Mouse (Mus musculus): ENCODE data around the gene Cyth2. TPM values are rescaled to one million over a fixed set of nuclear protein-coding genes. Genes with fewer than 3 reads are reported as not detected.

Cyth2 gene
- total and polyA plus RNA-seq, 3 experiments: 18.5 to 85.5 (median 40.9) TPM

- Histone ChIP-seq H3K36me3 (replicated peaks) (no peaks in the 10 kb centered on the region), H3K9me3 (replicated peaks) (no peaks in the 10 kb centered on the region), H3K27me3 (ENCODE audit: insufficient read depth, low read length) (peaks cover 34% of the 10 kb centered on the region), H3K4me3 (ENCODE audit: low read depth, low read length) (no peak overlapping the region), H3K4me1 (ENCODE audit: insufficient read depth, low read depth, low read length) (no peaks in the 10 kb centered on the region)
- TF ChIP-seq POLR2AphosphoS5 (IDR thresholded peaks at IDR 0.05; ENCODE audit: insufficient replicate concordance, low read depth, low read length) (no peak), GATA1 (IDR thresholded peaks at IDR 0.05; ENCODE audit: borderline replicate concordance, low read length) (no peak), GATA2 (IDR thresholded peaks at IDR 0.05; ENCODE audit: borderline replicate concordance, low read depth, low read length) (no peak), CTCF (IDR thresholded peaks at IDR 0.05; ENCODE audit: low read depth, low read length) (no peak), TAL1 (conservative IDR thresholded peaks at IDR 0.05; ENCODE audit: low read depth, low read length) (no peak)
- no peak for ATAC-seq (ENCODE audit: extremely low read depth, insufficient number of reproducible peaks, low FRiP score, poor library complexity, severe bottlenecking)
- DNase-seq (ENCODE audit: low spot score): no peak
Measured at GRCm38 (mm10) chr7:45848447-45849027, 34.2 kb upstream of the Cyth2 start.

- TF ChIP-seq CTCF (IDR thresholded peaks at IDR 0.05; ENCODE audit: low read depth, low read length): no peak
- no peak for TF ChIP-seq POLR2AphosphoS5 (IDR thresholded peaks at IDR 0.05; ENCODE audit: insufficient replicate concordance, low read depth, low read length)
- TF ChIP-seq GATA2 (IDR thresholded peaks at IDR 0.05; ENCODE audit: borderline replicate concordance, low read depth, low read length): no peak
- no peak for TF ChIP-seq TAL1 (conservative IDR thresholded peaks at IDR 0.05; ENCODE audit: low read depth, low read length)
- no peak for TF ChIP-seq GATA1 (IDR thresholded peaks at IDR 0.05; ENCODE audit: borderline replicate concordance, low read length)
- DNase-seq (ENCODE audit: low spot score): no peak
- no peaks in the 10 kb centered on the region for H3K36me3 ChIP-seq (replicated peaks)
- H3K27me3 ChIP-seq (ENCODE audit: insufficient read depth, low read length): peaks cover 38% of the 10 kb centered on the region
- H3K4me1 ChIP-seq (ENCODE audit: insufficient read depth, low read depth, low read length): no peaks in the 10 kb centered on the region
- no peaks in the 10 kb centered on the region for H3K9me3 ChIP-seq (replicated peaks)
- H3K4me3 ChIP-seq (ENCODE audit: low read depth, low read length): no peak overlapping the region
- ATAC-seq (ENCODE audit: extremely low read depth, insufficient number of reproducible peaks, low FRiP score, poor library complexity, severe bottlenecking): no peak
Measured at GRCm38 (mm10) chr7:45842950-45843744, 28.8 kb upstream of the Cyth2 start.

- TF ChIP-seq CTCF (IDR thresholded peaks at IDR 0.05; ENCODE audit: low read depth, low read length) (no peak), GATA1 (IDR thresholded peaks at IDR 0.05; ENCODE audit: borderline replicate concordance, low read length) (no peak), GATA2 (IDR thresholded peaks at IDR 0.05; ENCODE audit: borderline replicate concordance, low read depth, low read length) (no peak), POLR2AphosphoS5 (IDR thresholded peaks at IDR 0.05; ENCODE audit: insufficient replicate concordance, low read depth, low read length) (no peak)
- Histone ChIP-seq H3K36me3 (replicated peaks) (peaks cover 12% of the 10 kb centered on the region), H3K9me3 (replicated peaks) (peaks cover 27% of the 10 kb centered on the region), H3K27me3 (ENCODE audit: insufficient read depth, low read length) (peaks cover 2% of the 10 kb centered on the region; the same call in 1 of the 2 replicates), H3K4me3 (ENCODE audit: low read depth, low read length) (peak overlapping the region; percentile 13; the same call in 1 of the 2 replicates), H3K4me1 (ENCODE audit: insufficient read depth, low read depth, low read length) (peaks cover 25% of the 10 kb centered on the region)
- ATAC-seq (ENCODE audit: extremely low read depth, insufficient number of reproducible peaks, low FRiP score, poor library complexity, severe bottlenecking): no peak
- no peak for DNase-seq (ENCODE audit: low spot score)
Measured at GRCm38 (mm10) chr7:45833924-45834323, 19.5 kb upstream of the Cyth2 start.

GRCm38 (mm10) chr7:45833148-45833790 is 18.9 kb upstream of the Cyth2 start:
- peaks cover 31% of the 10 kb centered on the region for H3K4me1 ChIP-seq (ENCODE audit: insufficient read depth, low read depth, low read length)

GRCm38 (mm10) chr7:45832428-45832827 is 18.0 kb upstream of the Cyth2 start:
- no peak overlapping the region; the same call in 1 of the 2 replicates for H3K4me3 ChIP-seq (ENCODE audit: low read depth, low read length)
- TF ChIP-seq POLR2AphosphoS5 (IDR thresholded peaks at IDR 0.05; ENCODE audit: insufficient replicate concordance, low read depth, low read length) (no peak), GATA1 (IDR thresholded peaks at IDR 0.05; ENCODE audit: borderline replicate concordance, low read length) (no peak), CTCF (IDR thresholded peaks at IDR 0.05; ENCODE audit: low read depth, low read length) (no peak), TAL1 (conservative IDR thresholded peaks at IDR 0.05; ENCODE audit: low read depth, low read length) (no peak), GATA2 (IDR thresholded peaks at IDR 0.05; ENCODE audit: borderline replicate concordance, low read depth, low read length) (no peak)
- no peak for ATAC-seq (ENCODE audit: extremely low read depth, insufficient number of reproducible peaks, low FRiP score, poor library complexity, severe bottlenecking)
- peaks cover 2% of the 10 kb centered on the region; the same call in 1 of the 2 replicates for H3K27me3 ChIP-seq (ENCODE audit: insufficient read depth, low read length)
- no peak for DNase-seq (ENCODE audit: low spot score)
- peaks cover 27% of the 10 kb centered on the region for H3K36me3 ChIP-seq (replicated peaks)
- peaks cover 36% of the 10 kb centered on the region for H3K4me1 ChIP-seq (ENCODE audit: insufficient read depth, low read depth, low read length)
- H3K9me3 ChIP-seq (replicated peaks): peaks cover 27% of the 10 kb centered on the region

More at GRCm38 (mm10) chr7:45833148-45833790, 18.9 kb upstream of the Cyth2 start:
- Histone ChIP-seq H3K36me3 (replicated peaks) (peaks cover 18% of the 10 kb centered on the region), H3K4me3 (ENCODE audit: low read depth, low read length) (peak overlapping the region; percentile 13; the same call in 1 of the 2 replicates), H3K27me3 (ENCODE audit: insufficient read depth, low read length) (peaks cover 2% of the 10 kb centered on the region; the same call in 1 of the 2 replicates), H3K9me3 (replicated peaks) (peaks cover 27% of the 10 kb centered on the region)
- TF ChIP-seq GATA1 (IDR thresholded peaks at IDR 0.05; ENCODE audit: borderline replicate concordance, low read length) (no peak), POLR2AphosphoS5 (IDR thresholded peaks at IDR 0.05; ENCODE audit: insufficient replicate concordance, low read depth, low read length) (no peak), CTCF (IDR thresholded peaks at IDR 0.05; ENCODE audit: low read depth, low read length) (no peak), TAL1 (conservative IDR thresholded peaks at IDR 0.05; ENCODE audit: low read depth, low read length) (no peak), GATA2 (IDR thresholded peaks at IDR 0.05; ENCODE audit: borderline replicate concordance, low read depth, low read length) (no peak)
- no peak for DNase-seq (ENCODE audit: low spot score)
- ATAC-seq (ENCODE audit: extremely low read depth, insufficient number of reproducible peaks, low FRiP score, poor library complexity, severe bottlenecking): no peak

GRCm38 (mm10) chr7:45831128-45831525 is 16.7 kb upstream of the Cyth2 start:
- Histone ChIP-seq H3K4me3 (ENCODE audit: low read depth, low read length) (peak overlapping the region; percentile 86), H3K36me3 (replicated peaks) (peaks cover 40% of the 10 kb centered on the region), H3K4me1 (ENCODE audit: insufficient read depth, low read depth, low read length) (peaks cover 47% of the 10 kb centered on the region), H3K27me3 (ENCODE audit: insufficient read depth, low read length) (peaks cover 2% of the 10 kb centered on the region; the same call in 1 of the 2 replicates), H3K9me3 (replicated peaks) (peaks cover 27% of the 10 kb centered on the region)
- no peak for DNase-seq (ENCODE audit: low spot score)
- ATAC-seq (ENCODE audit: extremely low read depth, insufficient number of reproducible peaks, low FRiP score, poor library complexity, severe bottlenecking): no peak
- TF ChIP-seq TAL1 (conservative IDR thresholded peaks at IDR 0.05; ENCODE audit: low read depth, low read length): no peak
- no peak for TF ChIP-seq GATA2 (IDR thresholded peaks at IDR 0.05; ENCODE audit: borderline replicate concordance, low read depth, low read length)
- no peak for TF ChIP-seq GATA1 (IDR thresholded peaks at IDR 0.05; ENCODE audit: borderline replicate concordance, low read length)
- TF ChIP-seq POLR2AphosphoS5 (IDR thresholded peaks at IDR 0.05; ENCODE audit: insufficient replicate concordance, low read depth, low read length): no peak
- TF ChIP-seq CTCF (IDR thresholded peaks at IDR 0.05; ENCODE audit: low read depth, low read length): no peak
